Mouse (Mus musculus): ENCODE measurements around the gene Tbc1d7. TPM values are rescaled to one million over a fixed set of nuclear protein-coding genes. Genes with fewer than 3 reads are reported as not detected.

Gene Tbc1d7
- total and polyA plus RNA-seq, 2 experiments from 2014 or later = 14.8 to 70.5 TPM

DNA sequence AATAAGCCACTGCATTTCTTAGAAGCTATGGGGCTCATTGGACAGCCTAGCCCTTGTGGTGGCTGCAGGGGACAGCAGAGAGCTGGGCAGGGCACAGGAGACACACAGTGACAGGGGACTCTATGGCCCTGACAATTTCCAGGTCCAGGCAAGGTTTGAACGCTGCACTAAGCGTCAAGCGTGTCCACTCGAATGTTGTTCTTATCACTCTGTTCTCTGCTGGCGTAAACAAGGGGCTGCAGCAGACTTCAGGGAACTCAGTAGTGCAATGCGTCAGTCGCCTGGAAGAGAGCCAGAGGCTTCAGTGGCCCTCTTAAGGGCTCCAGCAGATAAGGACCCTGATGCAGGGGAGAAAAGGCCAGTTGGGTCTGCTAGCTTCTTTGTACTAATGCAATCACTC is 24.7 kb upstream of the Tbc1d7 start:
- Histone ChIP-seq H3K9me3 (replicated peaks; ENCODE audit: control insufficient read depth, low read length) (no peaks in the 10 kb centered on the region), H3K4me2 (ENCODE audit: low read depth, low read length) (no peak overlapping the region), H3K27ac (ENCODE audit: low read depth) (peak overlapping the region; percentile 86), H3K36me3 (replicated peaks; ENCODE audit: control insufficient read depth, insufficient read depth, low read length) (0 out of 2 replicates have a peak, but pooled peaks cover 6% of the 10 kb centered on the region), H3K4me1 (ENCODE audit: control insufficient read depth, insufficient read depth) (peaks cover 39% of the 10 kb centered on the region), H3K9ac (replicated peaks; ENCODE audit: low read depth, low read length) (no peak overlapping the region), H3K27me3 (ENCODE audit: control insufficient read depth, insufficient read depth, low read length) (no peaks in the 10 kb centered on the region), H3K4me3 (ENCODE audit: low read depth, low read length) (no peak overlapping the region)
- TF ChIP-seq EP300 (IDR thresholded peaks at IDR 0.05; ENCODE audit: low read depth) (peak; percentile 94), CTCF (IDR thresholded peaks at IDR 0.05; ENCODE audit: low read depth) (peak; percentile 78)
- peak; percentile 86 for ATAC-seq (ENCODE audit: insufficient read depth, low read depth)
- peak; percentile 92 for DNase-seq (ENCODE audit: low spot score)
- 7% methylated on average over 7 of the region's 7 CpGs for WGBS

DNA sequence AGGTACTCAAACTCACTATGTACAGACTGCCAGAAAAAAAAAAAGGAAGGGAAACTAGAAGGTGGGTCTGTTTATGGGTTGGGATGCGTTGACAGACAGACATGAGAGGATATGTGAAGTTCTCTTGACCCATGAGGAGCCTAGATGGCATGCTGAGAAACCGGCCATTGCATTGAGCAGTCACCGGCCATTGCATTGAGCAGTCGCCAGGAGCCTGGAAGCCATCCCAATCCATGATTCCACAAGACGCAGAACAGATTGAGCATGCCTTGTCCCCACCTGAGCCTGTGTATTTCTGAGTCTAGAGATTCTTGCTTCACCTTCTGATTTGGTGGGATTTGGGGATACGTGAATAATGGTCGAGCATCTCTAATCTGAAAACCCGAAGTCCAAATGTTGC is 22.6 kb upstream of the Tbc1d7 start:
- TF ChIP-seq CTCF (IDR thresholded peaks at IDR 0.05; ENCODE audit: low read depth) (no peak), EP300 (IDR thresholded peaks at IDR 0.05; ENCODE audit: low read depth) (no peak)

DNA sequence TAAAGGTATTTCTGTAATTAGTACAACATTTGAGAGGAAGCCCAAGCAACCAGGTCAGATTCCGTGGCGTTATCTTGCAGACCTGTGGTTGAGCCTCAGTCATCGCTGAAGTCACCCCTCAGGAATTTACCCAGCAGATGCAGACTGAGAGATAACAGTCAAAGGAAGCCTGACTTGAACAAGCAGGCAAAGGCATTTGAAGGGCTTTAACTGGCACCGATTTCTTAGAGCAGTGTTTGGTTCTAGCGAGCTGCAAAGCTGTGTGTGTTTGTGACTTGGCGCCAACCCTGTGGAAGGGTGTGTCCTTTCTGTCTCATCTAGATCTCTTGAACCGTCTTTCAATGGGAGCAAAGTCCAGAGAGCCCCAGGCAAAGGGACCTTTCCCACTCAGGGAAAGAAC is 22.0 kb upstream of the Tbc1d7 start:
- DNase-seq (ENCODE audit: low spot score) = no peak
- no peak for ATAC-seq (ENCODE audit: insufficient read depth, low read depth)
- 2% methylated on average over 7 of the region's 7 CpGs for WGBS
- no peak overlapping the region for H3K9ac ChIP-seq (replicated peaks; ENCODE audit: low read depth, low read length)
- no peaks in the 10 kb centered on the region for H3K27me3 ChIP-seq (ENCODE audit: control insufficient read depth, insufficient read depth, low read length)
- peaks cover 42% of the 10 kb centered on the region for H3K4me1 ChIP-seq (ENCODE audit: control insufficient read depth, insufficient read depth)
- H3K4me3 ChIP-seq (ENCODE audit: low read depth, low read length) = no peak overlapping the region
- no peaks in the 10 kb centered on the region for H3K36me3 ChIP-seq (replicated peaks; ENCODE audit: control insufficient read depth, insufficient read depth, low read length)
- H3K4me2 ChIP-seq (ENCODE audit: low read depth, low read length) = no peak overlapping the region
- no peaks in the 10 kb centered on the region for H3K9me3 ChIP-seq (replicated peaks; ENCODE audit: control insufficient read depth, low read length)
- no peak for TF ChIP-seq EP300 (IDR thresholded peaks at IDR 0.05; ENCODE audit: low read depth)
- no peak for TF ChIP-seq CTCF (IDR thresholded peaks at IDR 0.05; ENCODE audit: low read depth)
- peak overlapping the region; percentile 84 for H3K27ac ChIP-seq (ENCODE audit: low read depth)

More for the DNA sequence above, 22.6 kb upstream of the Tbc1d7 start:
- ATAC-seq (ENCODE audit: insufficient read depth, low read depth) (no peak), DNase-seq (ENCODE audit: low spot score) (no peak)
- Histone ChIP-seq H3K4me3 (ENCODE audit: low read depth, low read length) (no peak overlapping the region), H3K9ac (replicated peaks; ENCODE audit: low read depth, low read length) (no peak overlapping the region), H3K36me3 (replicated peaks; ENCODE audit: control insufficient read depth, insufficient read depth, low read length) (no peaks in the 10 kb centered on the region), H3K9me3 (replicated peaks; ENCODE audit: control insufficient read depth, low read length) (no peaks in the 10 kb centered on the region), H3K4me1 (ENCODE audit: control insufficient read depth, insufficient read depth) (peaks cover 42% of the 10 kb centered on the region), H3K27ac (ENCODE audit: low read depth) (no peak overlapping the region), H3K4me2 (ENCODE audit: low read depth, low read length) (no peak overlapping the region), H3K27me3 (ENCODE audit: control insufficient read depth, insufficient read depth, low read length) (no peaks in the 10 kb centered on the region)
- 89% methylated on average over 8 of the region's 8 CpGs for WGBS

DNA sequence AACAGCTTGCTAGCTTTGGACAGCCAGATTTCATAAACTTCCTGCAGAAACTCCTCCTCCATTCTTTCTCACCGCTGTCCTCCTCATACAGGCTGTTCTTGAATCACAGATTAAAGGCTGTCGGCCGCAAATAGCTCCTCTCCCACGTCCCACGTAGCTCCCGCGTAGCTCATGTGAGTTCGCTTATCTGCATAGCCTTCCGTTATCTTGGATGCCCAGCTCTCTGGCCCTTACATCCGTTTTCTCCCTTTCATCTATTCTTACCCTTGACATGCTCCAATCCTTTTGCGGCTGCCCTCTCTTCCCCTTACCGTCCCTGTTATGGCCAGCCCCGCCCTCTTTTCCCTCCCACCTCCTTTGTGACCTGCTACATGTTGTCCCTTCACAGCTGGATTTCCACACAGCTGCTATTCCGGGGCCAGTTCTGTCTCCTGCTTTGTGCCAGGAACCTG is 20.5 kb upstream of the Tbc1d7 start:
- H3K27ac ChIP-seq (ENCODE audit: low read depth) = peak overlapping the region; percentile 84
- peak overlapping the region; percentile 25 for H3K4me3 ChIP-seq (ENCODE audit: low read depth, low read length)
- no peak overlapping the region for H3K9ac ChIP-seq (replicated peaks; ENCODE audit: low read depth, low read length)
- DNase-seq (ENCODE audit: low spot score) = peak; percentile 90
- peak overlapping the region; percentile 55 for H3K4me2 ChIP-seq (ENCODE audit: low read depth, low read length)
- H3K4me1 ChIP-seq (ENCODE audit: control insufficient read depth, insufficient read depth) = peaks cover 34% of the 10 kb centered on the region
- no peaks in the 10 kb centered on the region for H3K36me3 ChIP-seq (replicated peaks; ENCODE audit: control insufficient read depth, insufficient read depth, low read length)
- TF ChIP-seq CTCF (IDR thresholded peaks at IDR 0.05; ENCODE audit: low read depth) (no peak), EP300 (IDR thresholded peaks at IDR 0.05; ENCODE audit: low read depth) (peak; percentile 91)
- H3K9me3 ChIP-seq (replicated peaks; ENCODE audit: control insufficient read depth, low read length) = no peaks in the 10 kb centered on the region
- WGBS = 0% methylated on average over 14 of the region's 14 CpGs
- no peaks in the 10 kb centered on the region for H3K27me3 ChIP-seq (ENCODE audit: control insufficient read depth, insufficient read depth, low read length)
- peak; percentile 80 for ATAC-seq (ENCODE audit: insufficient read depth, low read depth)

DNA sequence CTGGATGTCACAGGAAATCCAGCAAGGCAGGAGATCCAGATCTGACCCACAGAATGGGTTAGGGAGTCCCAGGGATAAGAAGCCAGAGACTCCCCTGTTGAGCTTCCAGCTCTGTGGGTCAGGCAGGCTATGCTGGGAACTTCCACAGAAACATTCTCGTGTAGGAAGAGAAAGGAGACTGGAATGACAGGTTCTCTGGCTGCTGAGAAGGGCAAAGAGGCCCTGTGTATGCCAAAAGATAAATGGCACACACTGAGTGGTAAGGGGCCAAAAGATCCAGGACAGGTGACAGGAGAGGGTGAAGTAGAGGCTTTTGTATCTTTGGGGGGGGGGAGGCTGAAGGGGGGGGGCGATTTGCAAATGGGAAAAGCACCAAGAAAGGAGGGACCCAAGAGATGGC is 20.0 kb upstream of the Tbc1d7 start:
- 5% methylated on average over 1 of the region's 2 CpGs for WGBS
- Histone ChIP-seq H3K9me3 (replicated peaks; ENCODE audit: control insufficient read depth, low read length) (no peaks in the 10 kb centered on the region), H3K27me3 (ENCODE audit: control insufficient read depth, insufficient read depth, low read length) (no peaks in the 10 kb centered on the region), H3K4me2 (ENCODE audit: low read depth, low read length) (peak overlapping the region; percentile 55), H3K36me3 (replicated peaks; ENCODE audit: control insufficient read depth, insufficient read depth, low read length) (no peaks in the 10 kb centered on the region), H3K4me3 (ENCODE audit: low read depth, low read length) (peak overlapping the region; percentile 25; the same call in 1 of the 2 replicates), H3K27ac (ENCODE audit: low read depth) (peak overlapping the region; percentile 84), H3K9ac (replicated peaks; ENCODE audit: low read depth, low read length) (no peak overlapping the region), H3K4me1 (ENCODE audit: control insufficient read depth, insufficient read depth) (peaks cover 29% of the 10 kb centered on the region)
- ATAC-seq (ENCODE audit: insufficient read depth, low read depth) = peak; percentile 42
- TF ChIP-seq CTCF (IDR thresholded peaks at IDR 0.05; ENCODE audit: low read depth) = no peak
- no peak for TF ChIP-seq EP300 (IDR thresholded peaks at IDR 0.05; ENCODE audit: low read depth)
- peak; percentile 73 for DNase-seq (ENCODE audit: low spot score)

DNA sequence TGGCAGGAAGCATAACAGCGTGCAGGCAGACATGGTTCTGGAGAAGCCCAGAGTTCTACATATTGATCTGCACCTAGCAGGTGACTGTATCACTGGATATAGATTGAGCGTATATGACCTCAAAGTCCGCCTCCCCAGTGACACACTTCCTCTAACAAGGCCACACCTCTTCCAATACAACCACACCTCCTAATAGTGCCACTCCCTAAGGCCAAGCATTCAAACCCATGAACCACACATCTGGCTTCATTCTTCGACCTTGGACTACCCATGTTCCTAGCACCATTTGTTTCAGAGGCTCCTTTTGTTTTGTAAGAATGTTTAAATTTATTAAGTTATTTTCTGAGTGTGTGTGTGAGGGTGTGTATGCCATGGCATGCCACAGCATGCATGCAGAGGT is 16.4 kb upstream of the Tbc1d7 start:
- TF ChIP-seq CTCF (IDR thresholded peaks at IDR 0.05; ENCODE audit: low read depth) (no peak), EP300 (IDR thresholded peaks at IDR 0.05; ENCODE audit: low read depth) (no peak)
- H3K4me3 ChIP-seq (ENCODE audit: low read depth, low read length) = no peak overlapping the region
- DNase-seq (ENCODE audit: low spot score) (no peak), ATAC-seq (ENCODE audit: insufficient read depth, low read depth) (no peak)
- H3K9ac ChIP-seq (replicated peaks; ENCODE audit: low read depth, low read length) = no peak overlapping the region
- no peaks in the 10 kb centered on the region for H3K9me3 ChIP-seq (replicated peaks; ENCODE audit: control insufficient read depth, low read length)
- H3K27ac ChIP-seq (ENCODE audit: low read depth) = no peak overlapping the region
- 92% methylated on average over 4 of the region's 4 CpGs for WGBS
- peaks cover 10% of the 10 kb centered on the region for H3K4me1 ChIP-seq (ENCODE audit: control insufficient read depth, insufficient read depth)
- H3K4me2 ChIP-seq (ENCODE audit: low read depth, low read length) = no peak overlapping the region
- no peaks in the 10 kb centered on the region for H3K36me3 ChIP-seq (replicated peaks; ENCODE audit: control insufficient read depth, insufficient read depth, low read length)
- H3K27me3 ChIP-seq (ENCODE audit: control insufficient read depth, insufficient read depth, low read length) = no peaks in the 10 kb centered on the region
